Mouse (Mus musculus): Measurements from ENCODE around the gene Plekhh3.

Gene Plekhh3

GRCm38 (mm10) chr11:101120545-101121188, 50.5 kb downstream of the Plekhh3 start:
- DNase-seq (ENCODE audit: low read depth, low spot score): no peak

GRCm38 (mm10) chr11:101119761-101120544, 51.2 kb downstream of the Plekhh3 start, which contains the start of the genes Retreg3 and Tubg1:
Retreg3 (minus strand) TSS chr11:101119893.
Tubg1 (plus strand) TSS chr11:101119938.
- peak; percentile 99 for DNase-seq (ENCODE audit: low read depth, low spot score)

GRCm38 (mm10) chr11:101119131-101119760, 51.9 kb downstream of the Plekhh3 start:
- DNase-seq (ENCODE audit: low read depth, low spot score): peak; percentile 42

- DNase-seq (ENCODE audit: low read depth, low spot score): no peak
Measured at GRCm38 (mm10) chr11:101118105-101118504, 53.0 kb downstream of the Plekhh3 start.

GRCm38 (mm10) chr11:101115564-101115963, 55.6 kb downstream of the Plekhh3 start:
- no peak for DNase-seq (ENCODE audit: low read depth, low spot score)

Measured in 3T3-L1 (cell line).